Comparison of ENCODE assay signal across 9 mouse cellular contexts in the genomic region with DNA sequence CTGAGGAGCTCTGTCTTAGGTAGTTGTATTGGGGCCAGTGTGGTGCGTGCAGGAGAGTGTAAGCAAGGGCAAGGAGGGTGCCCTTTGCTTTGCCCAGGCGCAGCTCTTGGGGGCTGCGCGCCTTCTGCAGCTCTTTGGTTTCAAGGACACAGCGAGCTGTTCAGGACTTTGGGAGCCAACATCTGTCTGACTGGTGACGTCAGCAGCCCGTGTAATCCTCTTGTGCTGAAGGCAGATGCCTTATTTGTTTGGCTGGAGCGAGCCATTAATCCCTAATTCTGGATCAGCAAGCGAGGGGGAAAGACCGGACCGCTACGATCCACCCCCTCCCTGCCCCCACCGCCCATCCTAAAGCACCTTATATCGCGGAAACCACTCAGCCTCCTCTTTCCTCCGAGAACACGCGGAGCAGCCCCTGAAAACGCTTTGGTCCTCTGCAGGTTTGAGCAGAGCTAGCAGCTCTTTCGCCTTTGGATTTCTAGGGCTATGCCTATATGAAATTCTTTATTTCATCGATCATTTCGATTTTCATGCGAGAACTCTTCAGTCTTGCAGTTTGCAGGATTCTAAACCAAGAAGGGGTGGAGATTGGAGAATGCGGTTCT.
A peak's percentile ranks its signal among the peaks of the same experiment; 100 is the strongest.
DNase-seq lines count a peak whose midpoint lies in the region; ATAC-seq and TF ChIP-seq lines count a peak whose summit lies in the region.
"Had no signal": no experiment of that assay in that cellular context is flagged by ENCODE, and none has a peak within 500 bp of the region (broad histone marks: within the 10 kb centered on the region; RNA-seq: fewer than 3 reads in every experiment).

No protein-coding gene starts in this region.

- no peak overlapping the region for H3K9ac ChIP-seq in intestine, embryonic 14.5 days (ENCODE audit: low read length)
- H3K9ac ChIP-seq in intestine, postnatal 0 days (ENCODE audit: low read depth, low read length): no peak overlapping the region
- no peak overlapping the region for H3K9ac ChIP-seq in embryonic facial prominence, embryonic 15.5 days
- peak overlapping the region; percentile 99 for H3K9ac ChIP-seq in neural tube, embryonic 12.5 days

- WGBS in intestine, embryonic 14.5 days: under 1% methylated on average over 24 of the region's 24 CpGs
- 1% methylated on average over 24 of the region's 24 CpGs for WGBS in intestine, postnatal 0 days
- under 1% methylated on average over 24 of the region's 24 CpGs for WGBS in embryonic facial prominence, embryonic 15.5 days
- WGBS in neural tube, embryonic 12.5 days: under 1% methylated on average over 24 of the region's 24 CpGs

- no peak overlapping the region for H3K27ac ChIP-seq in intestine, embryonic 14.5 days (ENCODE audit: low read depth)
- no peak overlapping the region for H3K27ac ChIP-seq in intestine, postnatal 0 days (ENCODE audit: low read depth, low read length)
- no peak overlapping the region for H3K27ac ChIP-seq in embryonic facial prominence, embryonic 15.5 days (replicated peaks)
- H3K27ac ChIP-seq in neural tube, embryonic 12.5 days: peak overlapping the region; percentile 99

- no peaks in the 10 kb centered on the region for H3K4me1 ChIP-seq in intestine, embryonic 14.5 days (replicated peaks; ENCODE audit: control insufficient read depth, insufficient read depth, low read length)
- no peaks in the 10 kb centered on the region for H3K4me1 ChIP-seq in intestine, postnatal 0 days (replicated peaks; ENCODE audit: control insufficient read depth, insufficient read depth, low read length)
- peaks cover 13% of the 10 kb centered on the region for H3K4me1 ChIP-seq in embryonic facial prominence, embryonic 15.5 days
- H3K4me1 ChIP-seq in neural tube, embryonic 12.5 days: peaks cover 7% of the 10 kb centered on the region; the same call in 1 of the 2 replicates

- TF ChIP-seq CTCF in intestine, postnatal 0 days (IDR thresholded peaks at IDR 0.05; ENCODE audit: low read depth): no peak

- no peaks in the 10 kb centered on the region for H3K9me3 ChIP-seq in intestine, embryonic 14.5 days (ENCODE audit: control insufficient read depth, low read length)
- no peaks in the 10 kb centered on the region for H3K9me3 ChIP-seq in intestine, postnatal 0 days (ENCODE audit: control insufficient read depth)
- H3K9me3 ChIP-seq in embryonic facial prominence, embryonic 15.5 days (replicated peaks): no peaks in the 10 kb centered on the region
- H3K9me3 ChIP-seq in neural tube, embryonic 12.5 days: no peaks in the 10 kb centered on the region

- H3K27me3 ChIP-seq in intestine, embryonic 14.5 days (replicated peaks; ENCODE audit: control insufficient read depth, insufficient read depth, low read length): peaks cover 92% of the 10 kb centered on the region
- H3K27me3 ChIP-seq in intestine, postnatal 0 days (replicated peaks; ENCODE audit: control insufficient read depth, insufficient read depth, low read length): peaks cover 71% of the 10 kb centered on the region
- H3K27me3 ChIP-seq in embryonic facial prominence, embryonic 15.5 days: peaks cover 78% of the 10 kb centered on the region
- no peaks in the 10 kb centered on the region for H3K27me3 ChIP-seq in neural tube, embryonic 12.5 days (replicated peaks)
- H3K27me3 ChIP-seq: CH12.LX had no signal

- ATAC-seq in intestine, embryonic 14.5 days (replicated peaks; ENCODE audit: low FRiP score, low TSS enrichment, low read depth): no peak
- no peak for ATAC-seq in intestine, postnatal 0 days
- no peak for ATAC-seq in embryonic facial prominence, embryonic 15.5 days (ENCODE audit: insufficient number of reproducible peaks, low FRiP score, low TSS enrichment, low read depth)
- ATAC-seq in neural tube, embryonic 12.5 days (ENCODE audit: low FRiP score, low read depth): peak; percentile 72
- ATAC-seq in monocyte, adult 5-6 weeks (replicated peaks; ENCODE audit: insufficient number of reproducible peaks, low FRiP score, low TSS enrichment, poor library complexity, severe bottlenecking): no peak
- no peak for ATAC-seq in activated CD4-positive, CD25-positive, alpha-beta regulatory T cell, adult 4 months

- no peaks in the 10 kb centered on the region for H3K36me3 ChIP-seq in intestine, embryonic 14.5 days (ENCODE audit: control insufficient read depth, insufficient read depth, low read length)
- H3K36me3 ChIP-seq in intestine, postnatal 0 days (ENCODE audit: control insufficient read depth, insufficient read depth): no peaks in the 10 kb centered on the region
- no peaks in the 10 kb centered on the region for H3K36me3 ChIP-seq in embryonic facial prominence, embryonic 15.5 days
- H3K36me3 ChIP-seq in neural tube, embryonic 12.5 days: peaks cover 14% of the 10 kb centered on the region

- DNase-seq in intestine, embryonic 14.5 days (ENCODE audit: low spot score): peak; percentile 53
- DNase-seq in layer of hippocampus, adult 8-10 months (ENCODE audit: low spot score in 2 of 2): peak; percentile 64 to 73
- DNase-seq in T-cell, adult 2 months (ENCODE audit: low spot score): no peak

- H3K4me2 ChIP-seq in intestine, embryonic 14.5 days (ENCODE audit: low read length): peak overlapping the region; percentile 44
- H3K4me2 ChIP-seq in intestine, postnatal 0 days (replicated peaks; ENCODE audit: low read depth): no peak overlapping the region
- peak overlapping the region; percentile 41 for H3K4me2 ChIP-seq in embryonic facial prominence, embryonic 15.5 days (replicated peaks)
- H3K4me2 ChIP-seq in neural tube, embryonic 12.5 days (replicated peaks): peak overlapping the region; percentile 64

- H3K4me3 ChIP-seq in intestine, embryonic 14.5 days (ENCODE audit: low read depth, low read length): peak overlapping the region; percentile 26
- no peak overlapping the region for H3K4me3 ChIP-seq in intestine, postnatal 0 days (ENCODE audit: low read depth, low read length)
- H3K4me3 ChIP-seq in embryonic facial prominence, embryonic 15.5 days (replicated peaks): peak overlapping the region; percentile 25
- peak overlapping the region; percentile 74 for H3K4me3 ChIP-seq in neural tube, embryonic 12.5 days
